ENCODE assay signal across 8 mouse cellular contexts in genomic region chr10:64084465-64084864, GRCm38 (mm10). TPM values are rescaled to one million over a fixed set of nuclear protein-coding genes. Genes with fewer than 3 reads are reported as not detected.
A peak's percentile ranks its signal among the peaks of the same experiment; 100 is the strongest.
DNase-seq lines count a peak whose midpoint lies in the region; ATAC-seq lines count a peak whose summit lies in the region.

No protein-coding gene starts in this region.

- H3K4me1 ChIP-seq in kidney, embryonic 14.5 days (ENCODE audit: control insufficient read depth, insufficient read depth, low read length) = no peaks in the 10 kb centered on the region
- peaks cover 22% of the 10 kb centered on the region for H3K4me1 ChIP-seq in kidney, embryonic 15.5 days

- no peak overlapping the region for H3K27ac ChIP-seq in kidney, embryonic 14.5 days (ENCODE audit: low read depth, low read length)
- H3K27ac ChIP-seq in kidney, embryonic 15.5 days = no peak overlapping the region

- H3K27me3 ChIP-seq in kidney, embryonic 14.5 days (ENCODE audit: control insufficient read depth, insufficient read depth, low read length) = peaks cover 15% of the 10 kb centered on the region
- H3K27me3 ChIP-seq in kidney, embryonic 15.5 days = peaks cover 44% of the 10 kb centered on the region

- no peak overlapping the region for H3K4me3 ChIP-seq in kidney, embryonic 14.5 days (ENCODE audit: low read length)
- no peak overlapping the region for H3K4me3 ChIP-seq in kidney, embryonic 15.5 days (replicated peaks)

- no peaks in the 10 kb centered on the region for H3K9me3 ChIP-seq in kidney, embryonic 14.5 days (ENCODE audit: control insufficient read depth, low read length)
- no peaks in the 10 kb centered on the region for H3K9me3 ChIP-seq in kidney, embryonic 15.5 days (replicated peaks)

- 42% methylated on average over 4 of the region's 4 CpGs for WGBS in kidney, embryonic 14.5 days
- WGBS in kidney, embryonic 15.5 days = 38% methylated on average over 4 of the region's 4 CpGs

- peak; percentile 40 for DNase-seq in ES-CJ7 (ENCODE audit: low read depth, low spot score)
- DNase-seq in embryo, embryonic 10 days (ENCODE audit: low spot score) = peak; percentile 68
- no peak for DNase-seq in right cerebral cortex, postnatal 4 days
- no peak for DNase-seq in B cell, adult 2 months
- DNase-seq in spleen, adult 12 weeks (ENCODE audit: low spot score) = no peak

- H3K9ac ChIP-seq in kidney, embryonic 14.5 days (ENCODE audit: low read depth, low read length) = no peak overlapping the region
- H3K9ac ChIP-seq in kidney, embryonic 15.5 days = no peak overlapping the region

- no peak overlapping the region for H3K4me2 ChIP-seq in kidney, embryonic 14.5 days (replicated peaks; ENCODE audit: low read depth, low read length)
- no peak overlapping the region for H3K4me2 ChIP-seq in kidney, embryonic 15.5 days

- H3K36me3 ChIP-seq in kidney, embryonic 14.5 days (ENCODE audit: control insufficient read depth, insufficient read depth, low read length) = no peaks in the 10 kb centered on the region
- no peaks in the 10 kb centered on the region for H3K36me3 ChIP-seq in kidney, embryonic 15.5 days

- ATAC-seq in kidney, embryonic 14.5 days (ENCODE audit: low FRiP score, low TSS enrichment) = 0 out of 2 replicates have a peak, but pooled peaks have one; percentile 40
- ATAC-seq in kidney, embryonic 15.5 days (replicated peaks; ENCODE audit: low FRiP score) = no peak
- ATAC-seq in megakaryocyte, adult 5-6 weeks (ENCODE audit: poor library complexity, severe bottlenecking) = 0 out of 2 replicates have a peak, but pooled peaks have one; percentile 52

RNA-seq across cellular contexts. Expression of gene Lrrtm3, which starts 5.6 kb away (rescaled TPM):
- 0.06 and 0.16 TPM in 2 replicates for polyA plus RNA-seq in kidney, embryonic 14.5 days (2014; fragmentation: Nextera tagmentation; extraction: Ambion mirVana)
- polyA plus RNA-seq in kidney, embryonic 15.5 days (2015; fragmentation: Nextera tagmentation; extraction: Ambion mirVana) = 0.61 and 0.71 TPM in 2 replicates
- not detected in 2 replicates for total RNA-seq in megakaryocyte, adult 5-6 weeks (2015)
- not detected in 2 replicates for total RNA-seq in megakaryocyte, adult 5-6 weeks (2017)

Comparison
In these comparisons a context has a peak if more than half of its experiments do, and no peak if none do; other contexts are left out.
1. DNase-seq: peak in ES-CJ7 (single experiment) and embryo, embryonic 10 days (single experiment); none in right cerebral cortex, postnatal 4 days (single experiment), B cell, adult 2 months (0 of 2) and spleen, adult 12 weeks (single experiment).